Mouse (Mus musculus) mammary gland, adult 2 months (tissue): ENCODE data around the gene Ercc6l. TPM values are rescaled to one million over a fixed set of nuclear protein-coding genes. Genes with fewer than 3 reads are reported as not detected.

Experiments
- polyA plus RNA-seq: library from polyadenylated mRNA; depleted of rRNA; stranded (reverse); fragments of >200 nt; gene quantifications from 2 replicates; pipeline ENCODE4 v1.2.3, GENCODE M21; 2012; ENCODE audit warnings: low replicate concordance; rRNA removed

The Ercc6l gene
- 0.19 and 0.46 TPM in 2 replicates for polyA plus RNA-seq

GRCm38 (mm10) chrX:102156618-102157422 lies at the start of gene Ercc6l:
Ercc6l (minus strand) TSS chrX:102157091.

GRCm38 (mm10) chrX:102188712-102189497 lies 32.0 kb upstream of the Ercc6l start, which contains the start of gene Rps4x:
Rps4x (minus strand) TSS chrX:102189394.

GRCm38 (mm10) chrX:102119042-102119864 lies 37.6 kb downstream of the Ercc6l start, which contains the start of gene Pin4:
Pin4 (plus strand) TSS chrX:102119447.

Other genes starting within 250 kb of the Ercc6l start
- 6.4 and 9.0 TPM in 2 replicates for gene Rtl5, start 85.8 kb downstream of the Ercc6l start, polyA plus RNA-seq
- 1.0 TPM in 1 of 2 replicates, not detected in the other for gene Pin4, start 37.6 kb downstream of the Ercc6l start, polyA plus RNA-seq
- gene Rps4x, start 32.3 kb upstream of the Ercc6l start, polyA plus RNA-seq: 293 and 706 TPM in 2 replicates
- 142 and 156 TPM in 2 replicates for gene Cited1, start 95.1 kb upstream of the Ercc6l start, polyA plus RNA-seq